Mouse (Mus musculus) small intestine, adult 2 months (tissue): Measurements from ENCODE around the gene Gm11084.

Experiments
- CTCF ChIP-seq: fragments of 200-500 bp; IDR thresholded peaks from 2 replicates; pipeline ENCODE4 v1.5.1; 2012; ENCODE audit warnings: low read depth, mild to moderate bottlenecking, control low read depth, inconsistent platforms, low read length, moderate library complexity, mixed read lengths; ENCODE audit not compliant: insufficient replicate concordance, insufficient read length; ENCODE audit errors: extremely low read depth
- POLR2A ChIP-seq: fragments of 200-500 bp; IDR thresholded peaks from 2 replicates; pipeline ENCODE4 v1.6.1; 2012; ENCODE audit warnings: low read depth, mild to moderate bottlenecking, control low read depth, inconsistent platforms, low read length, moderate library complexity

GRCm38 (mm10) chr2:73031061-73032055 is 44.8 kb upstream of the Gm11084 start:
- no peak for TF ChIP-seq POLR2A
- no peak for TF ChIP-seq CTCF
